Mouse (Mus musculus): ENCODE results near the gene Cdh19. TPM values are rescaled to one million over a fixed set of nuclear protein-coding genes. Genes with fewer than 3 reads are reported as not detected.

Cdh19 gene
- 1 to 10 TPM; 1.3 to 3.1 TPM for total RNA-seq (2021)
- long read RNA-seq, experiment 1, result 0 reads
- long read RNA-seq, experiment 2, result 0 reads

GRCm38 (mm10) chr1:110977484-110977883, at the start of gene Cdh19:
TSS of gene Cdh19 (minus strand) at chr1:110977584.
- intact Hi-C loops (cut with DNase I), result no loop called here
- DNase-seq, result no peak

GRCm38 (mm10) chr1:111020434-111021060, 43.2 kb upstream of the Cdh19 start:
- intact Hi-C loops (cut with DNase I), result no loop called here
- DNase-seq, result no peak

- no peak for DNase-seq
- intact Hi-C loops (cut with DNase I), result no loop called here
Measured at GRCm38 (mm10) chr1:111017640-111018039, 40.3 kb upstream of the Cdh19 start.

GRCm38 (mm10) chr1:110989824-110990223, 12.4 kb upstream of the Cdh19 start:
- intact Hi-C loops (cut with DNase I), result no loop called here
- no peak for DNase-seq

- intact Hi-C loops (cut with DNase I), result no loop called here
- DNase-seq, result no peak
Measured at GRCm38 (mm10) chr1:110969201-110969600, 8.2 kb downstream of the Cdh19 start.

- no peak for DNase-seq
- intact Hi-C loops (cut with DNase I), result no loop called here
Measured at GRCm38 (mm10) chr1:110909752-110910151, 67.6 kb downstream of the Cdh19 start.

- DNase-seq, result no peak
- intact Hi-C loops (cut with DNase I), result no loop called here
Measured at GRCm38 (mm10) chr1:110909218-110909617, 68.2 kb downstream of the Cdh19 start.

- intact Hi-C loops (cut with DNase I), result no loop called here
Measured at GRCm38 (mm10) chr1:110904266-110904665, 73.1 kb downstream of the Cdh19 start.

More at GRCm38 (mm10) chr1:110904266-110904665, 73.1 kb downstream of the Cdh19 start:
- DNase-seq, result no peak
